Comparison of ENCODE assay signal across 17 mouse cellular contexts in the genomic region with DNA sequence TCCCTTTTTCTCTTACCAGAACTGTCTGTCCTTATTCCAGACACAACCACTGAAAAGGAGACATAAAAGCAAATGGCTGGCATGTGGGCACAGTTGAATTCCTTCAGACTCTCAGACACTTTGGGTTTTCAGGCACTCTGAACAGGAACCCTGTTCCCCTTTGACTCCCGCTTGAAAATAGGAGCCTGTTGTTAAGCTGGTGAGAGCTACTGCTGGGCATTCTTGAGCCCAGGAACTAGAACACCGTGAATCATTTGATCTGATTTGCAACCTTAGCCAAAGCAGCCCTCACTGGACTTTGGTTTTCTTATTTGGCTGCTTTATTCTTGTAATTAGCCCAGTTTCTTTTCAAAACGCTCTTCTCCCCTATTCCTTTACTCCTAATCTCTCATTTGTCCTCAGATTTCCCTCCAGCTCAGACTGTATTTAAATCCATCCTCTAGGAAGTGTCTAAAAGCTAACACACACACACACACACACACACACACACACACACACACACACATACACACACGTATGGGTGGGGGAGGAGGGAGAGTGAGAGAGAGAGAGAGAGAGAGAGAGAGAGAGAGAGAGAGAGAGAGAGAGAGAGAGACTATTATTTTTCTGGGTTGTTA.
A peak's percentile ranks its signal among the peaks of the same experiment; 100 is the strongest.
DNase-seq lines count a peak whose midpoint lies in the region; ATAC-seq lines count a peak whose summit lies in the region.
"Had no signal": no experiment of that assay in that cellular context is flagged by ENCODE, and none has a peak within 500 bp of the region (broad histone marks: within the 10 kb centered on the region; RNA-seq: fewer than 3 reads in every experiment).

No protein-coding gene starts in this region.

- no peaks in the 10 kb centered on the region for H3K27me3 ChIP-seq in embryonic facial prominence, embryonic 10.5 days (replicated peaks; ENCODE audit: low read depth, poor library complexity, severe bottlenecking)
- no peaks in the 10 kb centered on the region for H3K27me3 ChIP-seq in limb, embryonic 10.5 days (ENCODE audit: low read depth, poor library complexity, severe bottlenecking)
- H3K27me3 ChIP-seq: hindbrain, embryonic 13.5 days; limb, embryonic 12.5 days had no signal

- H3K9me3 ChIP-seq in embryonic facial prominence, embryonic 10.5 days = no peaks in the 10 kb centered on the region
- H3K9me3 ChIP-seq in limb, embryonic 10.5 days (replicated peaks) = no peaks in the 10 kb centered on the region
- H3K9me3 ChIP-seq: G1E; hindbrain, embryonic 13.5 days; limb, embryonic 12.5 days had no signal

- H3K27ac ChIP-seq in embryonic facial prominence, embryonic 10.5 days (replicated peaks) = peak overlapping the region; percentile 78
- H3K27ac ChIP-seq in limb, embryonic 10.5 days = peak overlapping the region; percentile 46; the same call in 1 of the 2 replicates

- H3K36me3 ChIP-seq in embryonic facial prominence, embryonic 10.5 days (replicated peaks) = no peaks in the 10 kb centered on the region
- no peaks in the 10 kb centered on the region for H3K36me3 ChIP-seq in limb, embryonic 10.5 days
- H3K36me3 ChIP-seq: G1E; hindbrain, embryonic 13.5 days; limb, embryonic 12.5 days had no signal

- DNase-seq in layer of hippocampus, adult 9-11 months = peak; percentile 48
- DNase-seq in layer of hippocampus, adult 11-12 months (ENCODE audit: low spot score) = no peak
- no peak for DNase-seq in embryonic facial prominence, embryonic 10.5 days (ENCODE audit: low spot score)
- peak; percentile 40 for DNase-seq in fibroblast of lung, adult 2 months (ENCODE audit: low read depth)
- DNase-seq in limb, embryonic 10.5 days (ENCODE audit: low spot score) = no peak
- DNase-seq in T-cell, adult 2 months (ENCODE audit: low spot score) = no peak
- DNase-seq: adrenal gland, adult 8-10 months; cerebellum, postnatal 14 days; heart, adult 11 months; kidney, postnatal 4 days; lung, postnatal 14 days had no signal

- H3K4me3 ChIP-seq in embryonic facial prominence, embryonic 10.5 days = no peak overlapping the region
- H3K4me3 ChIP-seq in limb, embryonic 10.5 days = no peak overlapping the region
- H3K4me3 ChIP-seq: hindbrain, embryonic 13.5 days; left cerebral cortex, adult 2 months; limb, embryonic 12.5 days had no signal

- 24% methylated on average over 4 of the region's 4 CpGs for WGBS in embryonic facial prominence, embryonic 10.5 days
- 48% methylated on average over 4 of the region's 4 CpGs for WGBS in limb, embryonic 10.5 days

- no peak for ATAC-seq in CD4-positive, CD25-positive, alpha-beta regulatory T cell, adult 4 months
- ATAC-seq: intestine, postnatal 0 days had no signal

- H3K4me1 ChIP-seq in embryonic facial prominence, embryonic 10.5 days = peaks cover 33% of the 10 kb centered on the region
- peaks cover 38% of the 10 kb centered on the region for H3K4me1 ChIP-seq in limb, embryonic 10.5 days

Comparison
In these comparisons a context has a peak if more than half of its experiments do, and no peak if none do; other contexts are left out.
1. DNase-seq: peak in layer of hippocampus, adult 9-11 months (single experiment) and fibroblast of lung, adult 2 months (single experiment); none in layer of hippocampus, adult 11-12 months (single experiment), embryonic facial prominence, embryonic 10.5 days (single experiment), limb, embryonic 10.5 days (single experiment) and T-cell, adult 2 months (single experiment).